Mouse (Mus musculus) adrenal gland, adult 2 months (tissue): ENCODE results near the gene Gdf3. TPM values are rescaled to one million over a fixed set of nuclear protein-coding genes. Genes with fewer than 3 reads are reported as not detected.

Experiments
- DNase-seq: peaks from one replicate; pipeline ENCODE4 v3.0.0; 2021
- polyA plus RNA-seq: library from polyadenylated mRNA; depleted of rRNA; stranded (reverse); fragments of >200 nt; gene quantifications from 2 replicates; pipeline ENCODE4 v1.2.3, GENCODE M21; 2012; rRNA removed
- total RNA-seq, 2 experiments: library from RNA; stranded (reverse); gene quantifications; 2 replicates each; pipeline ENCODE4 v1.2.3; 2021

The Gdf3 gene
- total and polyA plus RNA-seq, 3 experiments: 0.08 TPM; not detected in 2

DNA sequence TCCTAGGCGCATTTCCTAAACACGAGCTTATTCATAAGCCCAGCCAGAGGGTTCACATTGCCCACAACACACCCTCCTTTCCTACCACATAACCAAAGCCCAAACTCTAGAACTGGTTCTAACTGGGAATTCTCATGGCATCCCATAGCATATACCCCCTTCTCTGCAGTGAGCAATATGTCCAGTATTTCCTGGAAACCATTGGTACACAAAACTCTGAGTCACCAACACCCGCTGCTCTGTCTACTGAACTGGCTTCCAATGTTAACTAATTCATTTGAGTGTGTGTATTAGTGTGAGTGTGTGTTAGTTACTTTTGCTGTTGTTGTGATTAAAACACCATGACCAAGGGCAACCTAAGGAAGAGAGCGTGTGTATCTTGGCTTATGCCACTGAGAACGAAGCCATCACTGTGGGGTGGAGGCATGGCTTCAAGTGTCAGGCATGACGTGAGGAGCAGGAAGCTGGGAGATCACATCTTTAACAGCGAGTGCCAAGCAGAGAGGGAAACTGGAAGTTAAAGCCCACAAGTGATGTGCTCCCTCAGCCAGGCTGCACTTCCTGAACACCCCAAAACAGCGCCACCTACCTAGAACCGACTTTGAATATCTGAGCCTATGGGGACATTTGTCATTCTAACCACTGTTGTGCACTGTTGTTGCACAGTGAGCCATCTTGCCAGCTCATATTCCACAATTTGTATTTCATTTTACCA is 44.7 kb downstream of the Gdf3 start:
- DNase-seq: no peak

DNA sequence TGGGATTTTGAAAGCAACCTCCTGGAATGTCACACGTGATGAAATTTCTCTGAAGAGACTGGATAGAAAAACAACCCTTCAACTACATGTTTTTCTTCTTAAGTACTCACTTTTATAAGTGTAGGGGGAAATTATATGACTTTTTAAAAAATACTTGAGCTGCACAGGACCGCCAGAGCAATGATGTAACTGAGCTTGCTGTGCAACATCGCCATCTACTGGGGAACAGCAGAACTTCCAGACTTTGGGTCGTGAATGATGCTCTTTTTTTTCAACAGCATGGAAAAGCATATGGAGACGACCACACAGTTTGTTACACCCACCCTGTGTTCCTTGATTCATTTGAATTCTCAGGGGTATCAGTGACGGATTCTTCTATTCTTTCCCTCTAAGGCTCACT is 47.4 kb downstream of the Gdf3 start:
- DNase-seq: peak; percentile 20

DNA sequence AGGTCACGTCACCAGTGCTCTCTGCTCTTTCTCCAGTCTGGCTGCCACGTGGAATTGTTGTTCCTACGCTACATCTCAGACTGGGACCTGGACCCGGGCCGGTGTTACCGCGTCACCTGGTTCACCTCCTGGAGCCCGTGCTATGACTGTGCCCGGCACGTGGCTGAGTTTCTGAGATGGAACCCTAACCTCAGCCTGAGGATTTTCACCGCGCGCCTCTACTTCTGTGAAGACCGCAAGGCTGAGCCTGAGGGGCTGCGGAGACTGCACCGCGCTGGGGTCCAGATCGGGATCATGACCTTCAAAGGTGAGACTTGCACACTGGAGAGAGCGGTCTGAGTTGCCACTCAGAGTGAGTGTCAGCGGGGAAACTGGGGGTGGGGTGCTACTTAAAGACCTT is 48.9 kb downstream of the Gdf3 start:
- DNase-seq: no peak

DNA sequence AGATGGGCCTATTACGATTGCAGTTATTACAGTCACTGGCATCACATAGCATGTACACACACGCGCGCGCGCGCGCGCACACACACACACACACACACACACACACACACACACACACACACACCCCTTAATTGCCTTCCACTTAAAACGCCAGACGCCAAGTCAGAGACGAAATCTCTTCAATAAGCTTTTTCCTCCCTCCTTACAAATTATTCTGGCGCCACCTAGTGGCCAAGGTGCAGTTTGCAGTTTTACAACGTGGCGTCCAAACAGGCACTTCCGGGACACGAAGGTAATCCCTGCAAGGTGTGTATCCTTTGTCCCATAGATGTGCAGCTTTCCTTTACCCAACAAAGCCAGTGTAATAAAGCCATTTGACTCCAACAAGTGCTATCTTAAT is 49.5 kb downstream of the Gdf3 start:
- DNase-seq: peak; percentile 55

DNA sequence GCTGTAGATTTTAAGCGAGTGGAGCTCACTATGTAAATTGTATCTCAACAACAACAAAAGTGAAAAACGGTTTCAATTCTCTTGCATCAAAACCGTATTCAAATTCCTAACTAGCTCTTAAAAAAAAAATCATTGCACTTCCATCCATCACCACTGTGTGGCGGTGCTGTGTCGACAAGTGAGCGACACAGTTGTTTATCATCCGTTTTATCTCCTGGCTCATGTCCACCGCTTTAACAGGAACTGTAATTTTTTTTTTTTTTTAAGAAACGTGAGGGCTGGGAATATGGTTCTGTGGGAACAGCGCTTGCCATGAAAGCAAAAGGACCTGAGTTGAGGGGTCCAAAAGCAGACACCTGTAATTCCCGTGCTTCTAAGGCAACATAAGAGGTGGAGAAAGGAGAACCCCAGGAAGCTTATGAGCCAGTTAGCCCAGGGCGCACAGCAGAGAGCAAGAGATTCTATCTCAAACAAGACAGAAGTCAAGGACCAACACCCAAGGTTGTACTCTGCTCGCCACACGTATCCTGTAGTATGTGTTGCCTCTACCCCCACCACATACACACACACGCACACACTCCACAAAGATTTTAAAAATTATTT is 52.8 kb downstream of the Gdf3 start:
- DNase-seq: peak; percentile 61

Other genes starting within 250 kb of the Gdf3 start
- gene Rimklb, start 111.3 kb downstream of the Gdf3 start, total RNA-seq: not detected
- 0.09 TPM in 1 of 2 replicates, not detected in the other for gene Rimklb, start 111.3 kb downstream of the Gdf3 start, polyA plus RNA-seq
- 10 to 100 TPM; 15.5 to 22.6 TPM for gene Mfap5, start 104.2 kb downstream of the Gdf3 start, total RNA-seq
- gene Mfap5, start 104.2 kb downstream of the Gdf3 start, polyA plus RNA-seq: 38.2 and 38.8 TPM in 2 replicates
- gene Aicda, start 56.3 kb downstream of the Gdf3 start, total RNA-seq: not detected
- not detected in 2 replicates for gene Aicda, start 56.3 kb downstream of the Gdf3 start, polyA plus RNA-seq
- gene Apobec1, start 7.6 kb downstream of the Gdf3 start, total RNA-seq: 10 to 100 TPM; 11.7 to 13.5 TPM
- gene Apobec1, start 7.6 kb downstream of the Gdf3 start, polyA plus RNA-seq: 13.4 and 15.4 TPM in 2 replicates
- not detected for gene Dppa3, start 16.3 kb upstream of the Gdf3 start, total RNA-seq
- gene Dppa3, start 16.3 kb upstream of the Gdf3 start, polyA plus RNA-seq: not detected in 2 replicates
- gene Nanog, start 97.4 kb upstream of the Gdf3 start, total RNA-seq: not detected
- gene Nanog, start 97.4 kb upstream of the Gdf3 start, polyA plus RNA-seq: not detected in 2 replicates
- gene Slc2a3, start 191.6 kb upstream of the Gdf3 start, total RNA-seq: 10 to 100 TPM in 1 of 2 experiments, 1 to 10 TPM in 1; 5.2 to 10.5 TPM
- 2.1 and 2.2 TPM in 2 replicates for gene Slc2a3, start 191.6 kb upstream of the Gdf3 start, polyA plus RNA-seq
- gene Foxj2, start 209.8 kb upstream of the Gdf3 start, total RNA-seq: 10 to 100 TPM; 20.0 to 24.4 TPM
- 12.4 and 14.8 TPM in 2 replicates for gene Foxj2, start 209.8 kb upstream of the Gdf3 start, polyA plus RNA-seq
- 1 to 10 TPM; 2.6 to 6.7 TPM for gene C3ar1, start 246.1 kb upstream of the Gdf3 start, total RNA-seq
- gene C3ar1, start 246.1 kb upstream of the Gdf3 start, polyA plus RNA-seq: 2.7 and 3.0 TPM in 2 replicates